23 mouse cellular contexts compared by ENCODE assay signal in the genomic region with DNA sequence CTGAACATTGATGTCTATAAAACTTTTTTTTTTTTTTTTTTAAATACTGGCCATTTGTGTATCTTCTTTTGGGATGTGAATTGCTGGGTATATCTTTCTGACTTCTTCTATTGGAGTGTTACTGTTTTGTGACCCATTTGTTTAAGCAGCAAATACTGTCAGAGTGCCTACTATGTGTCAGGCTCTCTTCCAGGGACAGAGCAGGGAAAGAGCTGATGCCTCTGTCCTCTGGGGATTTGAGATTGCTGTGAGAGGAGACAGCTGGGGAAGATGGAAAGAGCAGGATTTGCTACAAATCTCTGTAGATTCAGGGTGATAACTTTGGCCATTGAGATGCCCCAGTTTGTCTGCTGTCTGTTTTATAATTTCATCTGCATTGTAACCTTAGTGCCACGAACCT. TPM values are rescaled to one million over a fixed set of nuclear protein-coding genes. Genes with fewer than 3 reads are reported as not detected.
DNase-seq lines count a peak whose midpoint lies in the region; ATAC-seq and TF ChIP-seq lines count a peak whose summit lies in the region.
"Had no signal": no experiment of that assay in that cellular context is flagged by ENCODE, and none has a peak within 500 bp of the region (broad histone marks: within the 10 kb centered on the region; RNA-seq: fewer than 3 reads in every experiment).

No protein-coding gene starts in this region.

- no peak overlapping the region for H3K9ac ChIP-seq in heart, embryonic 11.5 days (ENCODE audit: low read depth, low read length)
- H3K9ac ChIP-seq in heart, embryonic 14.5 days (ENCODE audit: low read length): no peak overlapping the region
- H3K9ac ChIP-seq: hindbrain, embryonic 15.5 days; liver, embryonic 13.5 days; midbrain, embryonic 15.5 days; neural tube, embryonic 12.5 days had no signal

- no peaks in the 10 kb centered on the region for H3K27me3 ChIP-seq in heart, embryonic 11.5 days (ENCODE audit: control insufficient read depth, insufficient read depth, low read length)
- no peaks in the 10 kb centered on the region for H3K27me3 ChIP-seq in kidney, adult 2 months (replicated peaks; ENCODE audit: control insufficient read depth, insufficient read depth, low read length)
- H3K27me3 ChIP-seq in heart, embryonic 14.5 days (ENCODE audit: control insufficient read depth, insufficient read depth, low read length): no peaks in the 10 kb centered on the region
- H3K27me3 ChIP-seq: hindbrain, embryonic 15.5 days; liver, embryonic 13.5 days; midbrain, embryonic 15.5 days; neural tube, embryonic 12.5 days had no signal

- H3K4me3 ChIP-seq in heart, embryonic 11.5 days (ENCODE audit: low read depth, low read length): no peak overlapping the region
- H3K4me3 ChIP-seq in kidney, adult 2 months (ENCODE audit: insufficient read depth, low read depth, low read length): no peak overlapping the region
- H3K4me3 ChIP-seq in brown adipose tissue, adult 24 weeks (ENCODE audit: insufficient read depth, low read depth, low read length): no peak overlapping the region
- no peak overlapping the region for H3K4me3 ChIP-seq in heart, embryonic 14.5 days (ENCODE audit: control insufficient read depth in 1 of 2, insufficient read depth in 1 of 2, low read depth in 1 of 2, low read length in 2 of 2)
- H3K4me3 ChIP-seq: hindbrain, embryonic 15.5 days; liver, embryonic 13.5 days; midbrain, embryonic 15.5 days; neural tube, embryonic 12.5 days had no signal

- H3K9me3 ChIP-seq in heart, embryonic 11.5 days (replicated peaks; ENCODE audit: control insufficient read depth, low read length): no peaks in the 10 kb centered on the region
- H3K9me3 ChIP-seq in heart, embryonic 14.5 days (ENCODE audit: control insufficient read depth, low read length): peaks cover 7% of the 10 kb centered on the region; the same call in 1 of the 2 replicates
- H3K9me3 ChIP-seq: hindbrain, embryonic 15.5 days; liver, embryonic 13.5 days; midbrain, embryonic 15.5 days; neural tube, embryonic 12.5 days had no signal

- TF ChIP-seq POLR2A in kidney, adult 2 months (IDR thresholded peaks at IDR 0.05; ENCODE audit: low read depth, low read length): no peak

- peak; percentile 48 to 63 for DNase-seq in heart, adult 18-20 months
- DNase-seq in kidney, postnatal 14 days: peak; percentile 27
- no peak for DNase-seq in kidney, adult 2 months
- no peak for DNase-seq in cerebellum, adult 18-20 months
- no peak for DNase-seq in lung, postnatal 36 days
- DNase-seq: adrenal gland, postnatal 25 days; cerebellum, adult 11 months; liver, embryonic 13.5 days; right cerebral cortex, postnatal 14 days; spleen, adult 18-20 months; thymus, postnatal 25 days had no signal

- 77% methylated on average over 1 of the region's 1 CpGs for WGBS in heart, embryonic 11.5 days (ENCODE audit: insufficient replicate concordance)
- WGBS in kidney, adult 2 months: 59% methylated on average over 1 of the region's 1 CpGs
- 86% methylated on average over 1 of the region's 1 CpGs for WGBS in heart, embryonic 14.5 days

- no peak overlapping the region for H3K27ac ChIP-seq in heart, embryonic 11.5 days (ENCODE audit: low read depth, low read length)
- H3K27ac ChIP-seq in kidney, adult 2 months (ENCODE audit: insufficient read depth, low read depth, low read length): no peak overlapping the region
- peak overlapping the region; percentile 69 for H3K27ac ChIP-seq in brown adipose tissue, adult 24 weeks (replicated peaks; ENCODE audit: low read depth, low read length)
- no peak overlapping the region for H3K27ac ChIP-seq in heart, embryonic 14.5 days (replicated peaks in 1 of 2; ENCODE audit: control insufficient read depth in 1 of 2, insufficient read depth in 1 of 2, low read depth in 2 of 2, low read length in 2 of 2)
- H3K27ac ChIP-seq: hindbrain, embryonic 15.5 days; liver, embryonic 13.5 days; midbrain, embryonic 15.5 days; neural tube, embryonic 12.5 days had no signal

- H3K4me1 ChIP-seq in heart, embryonic 11.5 days (ENCODE audit: control insufficient read depth, insufficient read depth, low read length): peaks cover 4% of the 10 kb centered on the region; the same call in 1 of the 2 replicates
- H3K4me1 ChIP-seq in kidney, adult 2 months (ENCODE audit: control insufficient read depth, insufficient read depth, low read length): peaks cover 7% of the 10 kb centered on the region; the same call in 1 of the 2 replicates
- H3K4me1 ChIP-seq in brown adipose tissue, adult 24 weeks (ENCODE audit: control insufficient read depth, insufficient read depth, insufficient read length, low read length): peaks cover 12% of the 10 kb centered on the region
- peaks cover 0 to 5% of the 10 kb centered on the region in 2 experiments; a peak in 1 of 4 replicates for H3K4me1 ChIP-seq in heart, embryonic 14.5 days (ENCODE audit: control insufficient read depth in 2 of 2, insufficient read depth in 2 of 2, low read length in 2 of 2)
- H3K4me1 ChIP-seq: hindbrain, embryonic 15.5 days; liver, embryonic 13.5 days; midbrain, embryonic 15.5 days; neural tube, embryonic 12.5 days had no signal

- TF ChIP-seq CTCF in kidney, adult 2 months (conservative IDR thresholded peaks at IDR 0.05; ENCODE audit: insufficient read depth, insufficient read length, low read depth, low read length): no peak

- no peak for ATAC-seq in heart, embryonic 11.5 days (replicated peaks; ENCODE audit: insufficient number of reproducible peaks, low FRiP score, low TSS enrichment)
- no peak for ATAC-seq in heart, embryonic 14.5 days (ENCODE audit: insufficient number of reproducible peaks, insufficient read depth, low FRiP score, low read depth)
- ATAC-seq: CD4-positive, CD25-positive, alpha-beta regulatory T cell, adult 4 months; intestine, embryonic 16.5 days; midbrain, embryonic 15.5 days had no signal

- H3K4me2 ChIP-seq in heart, embryonic 11.5 days: no peak overlapping the region
- H3K4me2 ChIP-seq in heart, embryonic 14.5 days (ENCODE audit: low read length): 0 out of 2 replicates have a peak overlapping the region, but pooled peaks have one; percentile 16
- H3K4me2 ChIP-seq: hindbrain, embryonic 15.5 days; liver, embryonic 13.5 days; midbrain, embryonic 15.5 days; neural tube, embryonic 12.5 days had no signal

- no peaks in the 10 kb centered on the region for H3K36me3 ChIP-seq in heart, embryonic 11.5 days (ENCODE audit: control insufficient read depth, insufficient read depth, low read length)
- H3K36me3 ChIP-seq in kidney, adult 2 months (ENCODE audit: control insufficient read depth, insufficient read depth, low read length): no peaks in the 10 kb centered on the region
- H3K36me3 ChIP-seq in heart, embryonic 14.5 days (ENCODE audit: control insufficient read depth, insufficient read depth, low read length): no peaks in the 10 kb centered on the region
- H3K36me3 ChIP-seq: hindbrain, embryonic 15.5 days; liver, embryonic 13.5 days; midbrain, embryonic 15.5 days; neural tube, embryonic 12.5 days had no signal

RNA-seq across cellular contexts. Expression of gene Slc1a7, which starts 31.2 kb away (rescaled TPM):
- total RNA-seq in heart, adult 18-20 months (2021): under 1 TPM in 1 of 2 experiments, not detected in 1; 0.10 TPM
- not detected in 2 replicates for polyA plus RNA-seq in heart, embryonic 11.5 days (2014; fragmentation: Nextera tagmentation; extraction: Ambion mirVana)
- polyA plus RNA-seq in kidney, adult 2 months (2012; rRNA removed): 0.03 and 0.16 TPM in 2 replicates
- polyA plus RNA-seq in brown adipose tissue, adult 24 weeks (2012; ENCODE audit: insufficient read depth, insufficient read length, missing spikeins): not detected in 2 replicates
- polyA plus RNA-seq in heart, embryonic 14.5 days (2014; fragmentation: Nextera tagmentation; extraction: Ambion mirVana): not detected in 2 replicates
- total RNA-seq: gastrocnemius, postnatal 4 days; hematopoietic stem cell, adult 5-6 weeks; megakaryocyte, adult 5-6 weeks had no signal
- polyA plus RNA-seq: CD4-positive, CD25-positive, alpha-beta regulatory T cell, adult 4 months; forebrain, embryonic 11.5 days; liver, embryonic 13.5 days; midbrain, embryonic 15.5 days; neural tube, embryonic 12.5 days had no signal

Comparison
In these comparisons a context has a peak if more than half of its experiments do, and no peak if none do; other contexts are left out.
1. DNase-seq: peak in heart, adult 18-20 months (2 of 2) and kidney, postnatal 14 days (single experiment); none in kidney, adult 2 months (single experiment), cerebellum, adult 18-20 months (0 of 2) and lung, postnatal 36 days (single experiment).